Mouse (Mus musculus): ENCODE measurements around the gene Paf1.
"Not testable (repeated sequence)": the region's sequence is repeated elsewhere in the genome, so short reads cannot be mapped to it uniquely, and the experiment has no call there.

Paf1 gene

DNA sequence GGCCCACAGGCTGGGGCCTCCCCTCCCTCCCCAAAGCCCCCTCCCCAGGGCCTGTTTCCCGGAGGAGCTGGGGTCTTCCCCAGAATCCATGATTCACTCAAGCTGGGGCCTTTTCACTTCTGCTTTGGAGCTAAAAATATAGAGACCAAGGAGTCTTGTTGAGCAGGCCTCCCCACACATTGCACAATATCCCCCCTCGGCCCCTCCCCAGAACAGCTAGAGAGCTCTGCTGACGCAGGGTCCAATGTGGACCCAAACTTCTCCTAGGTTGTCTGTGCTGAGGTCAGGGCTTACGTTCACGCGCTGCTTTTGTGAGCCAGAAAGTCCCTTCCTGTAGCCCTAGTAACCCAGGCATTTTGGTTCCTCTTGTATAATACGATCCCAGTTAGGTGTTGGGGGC, 6.7 kb upstream of the Paf1 start:
- DNase-seq: peak; percentile 99

DNA sequence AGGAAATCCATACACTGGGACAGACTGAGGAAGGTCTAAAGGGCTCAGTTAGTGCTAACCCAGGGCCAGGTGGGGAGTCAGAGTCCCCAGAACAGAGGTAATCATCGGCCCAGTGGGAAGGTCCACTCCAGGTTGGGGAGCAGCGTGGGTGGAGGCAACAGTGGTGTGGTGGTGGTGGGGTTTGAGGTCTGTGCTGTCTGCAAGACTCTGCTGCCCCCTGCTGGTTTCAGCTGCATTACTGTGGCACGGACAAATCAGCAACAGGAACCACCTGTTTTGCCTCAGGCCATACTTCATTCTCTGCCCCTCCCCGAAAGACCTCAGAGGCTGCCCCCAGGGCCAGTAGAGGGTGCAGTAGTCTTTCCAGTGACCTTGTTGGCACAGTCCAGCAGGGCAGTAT, 6.3 kb upstream of the Paf1 start:
- peak; percentile 98 for DNase-seq

DNA sequence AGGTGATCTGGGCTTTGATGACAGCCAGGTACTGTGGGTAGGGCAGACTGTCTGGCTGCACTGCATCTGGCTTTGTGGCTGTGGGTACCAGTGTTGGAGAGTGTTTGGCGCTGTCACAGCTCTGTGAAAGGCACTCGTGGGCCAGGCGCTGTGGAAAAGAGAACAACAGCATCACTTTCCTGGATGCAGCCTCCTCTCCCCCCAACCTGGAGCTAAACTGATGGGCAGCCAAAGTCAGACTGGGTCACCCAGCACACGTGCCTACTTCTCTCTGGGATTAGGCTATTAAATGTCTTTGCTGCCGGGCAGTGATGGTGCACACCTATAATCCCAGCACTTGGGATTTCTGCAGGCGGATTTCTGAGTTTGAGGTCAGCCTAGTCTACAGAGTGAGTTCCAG, 5.9 kb upstream of the Paf1 start:
- DNase-seq: peak; percentile 94

DNA sequence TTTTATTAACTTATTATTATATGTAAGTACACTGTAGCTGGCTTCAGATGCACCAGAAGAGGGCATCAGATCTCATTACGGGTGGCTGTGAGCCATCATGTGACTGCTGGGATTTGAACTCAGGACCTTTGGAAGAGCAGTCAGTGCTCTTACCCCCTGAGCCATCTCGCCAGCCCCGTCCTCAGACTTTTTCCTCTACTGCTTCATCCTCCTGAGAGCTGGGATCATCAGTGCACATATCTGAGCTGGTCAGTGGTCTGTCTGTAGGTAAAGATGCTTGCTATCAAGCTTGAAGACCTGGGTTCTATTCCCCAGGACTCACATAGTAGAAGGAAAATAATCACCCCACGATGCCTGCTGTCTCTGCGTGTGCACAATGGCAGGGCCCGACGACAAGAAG, 5.4 kb upstream of the Paf1 start:
- DNase-seq: not testable (repeated sequence)

DNA sequence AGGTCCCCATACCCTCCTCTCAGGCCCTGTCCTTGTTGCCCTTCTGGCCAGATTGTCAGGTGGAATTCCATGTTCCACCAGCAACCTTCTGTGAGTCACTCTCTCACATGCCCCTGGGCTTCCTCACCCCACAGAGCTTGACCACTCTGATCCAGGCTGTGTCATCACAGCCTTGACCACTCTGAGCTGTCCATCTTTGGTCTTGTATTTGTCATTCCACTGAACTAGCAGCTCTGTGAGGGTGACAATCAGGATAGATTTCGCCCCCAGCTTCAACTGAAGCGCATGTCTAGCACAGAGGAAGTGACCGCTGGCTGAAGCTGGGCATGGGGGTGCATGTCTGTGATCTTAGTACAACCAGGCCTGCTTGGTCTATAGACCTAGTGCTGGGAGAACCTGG, 2.4 kb upstream of the Paf1 start:
- no peak for DNase-seq

DNA sequence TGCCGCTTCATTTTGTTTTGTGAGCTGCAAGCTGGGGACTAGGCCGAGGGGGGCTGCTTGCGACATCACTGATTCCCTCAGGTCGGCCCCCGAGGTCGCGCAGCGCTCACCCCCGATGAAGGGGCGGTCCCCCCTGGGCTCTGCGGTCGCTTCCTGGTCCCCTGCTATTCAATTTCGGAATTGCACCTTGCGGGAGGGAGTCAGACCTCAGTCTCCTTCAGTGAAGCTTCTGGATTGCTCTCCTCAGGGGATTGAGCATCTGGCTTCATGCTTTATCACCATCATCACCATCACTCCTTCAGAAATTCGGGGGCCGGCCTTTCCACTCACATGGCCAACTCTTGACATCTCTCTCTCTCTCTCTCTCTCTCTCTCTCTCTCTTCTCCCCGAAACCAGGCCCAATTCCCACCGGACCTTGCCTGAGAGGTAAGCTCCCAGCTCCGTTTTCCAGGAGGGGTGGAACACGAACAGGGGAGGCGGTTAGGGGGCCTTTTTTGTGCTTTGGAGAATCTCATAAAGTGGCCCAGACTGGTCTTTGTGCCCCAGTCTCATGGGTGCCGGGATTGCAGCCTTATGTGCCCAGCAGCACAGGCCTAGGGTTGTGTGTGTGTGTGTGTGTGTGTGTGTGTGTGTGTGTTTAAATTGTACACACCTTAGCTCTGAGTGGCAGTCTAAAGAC, 661 bp downstream of the Paf1 start:
- DNase-seq: peak; percentile 89

DNA sequence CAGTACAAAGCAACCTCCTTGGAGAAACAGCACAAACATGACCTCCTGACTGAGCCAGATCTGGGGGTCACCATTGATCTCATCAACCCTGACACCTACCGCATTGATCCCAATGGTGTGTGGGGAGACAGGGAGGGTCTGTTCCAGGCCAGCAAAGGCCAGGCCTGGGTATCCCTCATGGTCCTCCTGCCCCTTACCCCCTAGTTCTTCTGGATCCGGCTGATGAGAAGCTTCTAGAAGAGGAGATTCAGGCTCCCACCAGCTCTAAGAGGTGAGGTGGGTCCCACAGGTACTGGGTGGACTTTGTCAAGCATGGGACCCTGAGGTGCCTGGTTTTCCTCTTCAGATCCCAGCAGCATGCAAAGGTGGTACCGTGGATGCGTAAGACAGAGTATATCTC, 2.7 kb downstream of the Paf1 start:
- DNase-seq: peak; percentile 89

DNA sequence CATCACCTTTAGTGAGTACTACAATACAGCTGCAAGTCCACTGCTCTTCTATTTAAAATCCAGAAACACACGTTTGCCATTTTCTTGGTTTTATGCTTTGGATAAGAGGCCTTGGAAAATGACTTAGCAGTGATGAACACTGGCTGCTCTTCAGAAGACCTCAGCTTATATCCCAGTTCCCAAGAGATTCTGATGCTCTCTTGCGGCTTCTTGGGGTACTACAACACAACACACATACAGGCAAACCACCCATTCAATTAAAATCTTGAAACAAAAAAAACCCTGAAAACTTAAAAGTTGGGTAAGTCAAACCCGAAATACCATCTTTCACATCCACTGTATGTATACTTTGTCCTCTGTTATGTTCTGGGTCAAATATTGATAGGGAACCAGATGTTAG, 5.2 kb downstream of the Paf1 start:
- DNase-seq: no peak

DNA sequence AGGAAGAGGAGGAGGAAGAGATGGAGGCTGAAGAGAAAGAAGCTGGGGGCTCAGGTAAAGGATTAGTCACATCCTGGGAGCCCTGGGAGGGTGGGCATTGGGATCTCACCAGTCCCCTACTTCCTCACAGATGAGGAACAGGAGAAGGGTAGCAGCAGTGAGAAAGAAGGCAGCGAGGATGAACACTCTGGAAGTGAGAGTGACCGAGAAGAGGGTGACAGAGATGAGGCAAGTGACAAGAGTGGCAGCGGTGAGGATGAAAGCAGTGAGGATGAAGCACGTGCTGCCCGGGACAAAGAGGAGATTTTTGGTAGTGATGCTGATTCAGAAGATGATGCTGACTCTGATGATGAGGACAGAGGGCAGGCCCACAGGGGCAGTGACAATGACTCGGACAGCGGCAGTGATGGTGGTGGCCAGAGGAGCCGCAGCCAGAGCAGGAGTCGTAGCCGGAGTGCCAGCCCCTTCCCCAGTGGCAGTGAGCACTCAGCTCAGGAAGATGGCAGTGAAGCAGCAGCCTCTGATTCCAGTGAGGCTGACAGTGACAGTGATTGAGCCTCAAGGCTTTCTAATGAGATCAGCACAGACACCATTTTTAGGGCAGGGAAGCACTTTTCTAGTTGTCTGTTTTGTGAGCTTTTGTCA, 6.1 kb downstream of the Paf1 start:
- no peak for DNase-seq

DNA sequence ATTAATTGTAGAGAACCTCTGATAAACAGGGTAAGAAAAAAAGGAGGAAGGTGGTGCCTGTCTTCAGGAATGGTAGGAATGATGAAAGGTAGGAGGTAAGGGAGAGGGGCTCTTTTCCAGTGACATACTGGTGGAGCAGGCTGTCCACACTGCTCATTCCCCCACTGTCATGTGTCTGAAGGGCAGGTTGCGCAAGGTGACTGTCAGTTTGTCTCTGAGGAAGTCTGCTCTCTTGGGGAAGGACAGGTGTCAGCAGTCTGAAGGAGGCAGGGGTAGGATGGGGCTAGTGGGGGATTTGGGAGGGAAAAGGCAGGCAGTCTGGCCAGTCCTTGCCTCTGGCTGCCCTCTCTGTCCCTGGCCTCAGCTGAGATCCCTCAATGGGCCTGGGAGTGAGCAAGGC, 8.3 kb downstream of the Paf1 start:
- no peak for DNase-seq

DNA sequence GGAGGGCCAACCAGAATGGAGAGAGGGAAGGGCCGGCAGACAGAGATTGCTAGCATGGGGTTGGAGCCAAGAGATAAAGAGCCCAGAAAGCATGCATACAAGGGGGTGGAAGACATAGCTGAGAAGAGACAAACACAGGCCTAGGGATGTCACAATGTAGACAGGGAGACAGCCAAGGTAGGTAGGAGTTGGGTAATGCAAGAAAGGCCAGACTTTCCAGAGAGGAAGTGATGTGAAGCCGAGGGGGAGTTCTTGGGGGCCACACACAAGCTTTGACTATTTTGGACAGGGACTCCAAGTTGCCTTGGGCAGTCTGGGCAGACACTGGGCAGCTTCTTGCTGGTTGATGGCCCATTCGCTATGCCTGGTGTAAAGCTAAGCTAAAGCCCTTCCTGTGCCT, 9.2 kb downstream of the Paf1 start:
- DNase-seq: no peak

DNA sequence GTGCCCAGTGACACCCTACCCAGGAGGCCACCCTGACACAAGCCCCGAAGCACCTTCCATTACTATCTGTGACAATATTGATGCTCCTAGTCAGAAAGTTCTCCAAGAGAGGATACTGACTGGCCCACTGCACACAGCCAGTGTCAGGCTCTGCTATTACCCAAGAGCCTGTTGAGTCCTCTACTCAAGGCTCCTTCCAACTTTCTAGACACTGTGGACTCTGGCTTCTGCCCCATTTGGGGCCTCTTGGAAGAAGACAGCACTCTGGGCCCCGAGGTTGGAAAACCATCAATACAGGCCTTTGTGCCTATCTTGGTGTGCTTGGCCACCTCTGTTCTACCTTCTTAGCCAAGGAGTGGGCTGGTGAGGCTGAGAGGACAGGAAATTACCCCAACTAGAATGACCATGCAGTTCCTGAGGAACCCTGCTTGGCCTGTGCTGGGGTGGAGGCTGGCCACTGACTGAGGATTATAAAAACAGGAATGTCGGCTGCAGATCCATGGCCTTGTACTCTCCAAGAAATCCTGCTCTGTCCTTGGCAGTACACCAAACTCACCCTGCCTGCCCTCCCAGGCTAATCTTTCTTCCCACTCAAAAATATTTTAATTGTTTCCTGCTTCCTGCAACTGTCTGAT, 18.2 kb downstream of the Paf1 start:
- peak; percentile 99 for DNase-seq

DNA sequence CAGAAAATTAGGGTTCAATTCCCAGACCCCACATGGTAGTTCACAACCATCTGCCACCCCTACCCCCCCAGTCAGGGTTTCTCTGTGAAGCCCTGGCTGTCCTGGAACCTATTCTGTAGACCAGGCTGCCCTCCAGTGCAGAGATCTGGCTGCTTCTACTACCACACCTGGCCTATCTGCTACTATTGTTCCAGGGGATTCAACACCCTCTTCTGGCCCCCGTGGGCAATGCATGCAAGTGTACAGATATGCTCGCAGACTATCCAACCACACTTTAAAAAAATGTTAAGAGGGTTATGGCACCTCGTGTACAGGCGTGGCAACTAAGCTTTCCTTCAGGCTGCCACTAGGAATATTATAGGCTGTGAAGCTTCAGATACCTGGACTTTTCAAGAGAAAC, 20.1 kb downstream of the Paf1 start:
- DNase-seq: no peak

DNA sequence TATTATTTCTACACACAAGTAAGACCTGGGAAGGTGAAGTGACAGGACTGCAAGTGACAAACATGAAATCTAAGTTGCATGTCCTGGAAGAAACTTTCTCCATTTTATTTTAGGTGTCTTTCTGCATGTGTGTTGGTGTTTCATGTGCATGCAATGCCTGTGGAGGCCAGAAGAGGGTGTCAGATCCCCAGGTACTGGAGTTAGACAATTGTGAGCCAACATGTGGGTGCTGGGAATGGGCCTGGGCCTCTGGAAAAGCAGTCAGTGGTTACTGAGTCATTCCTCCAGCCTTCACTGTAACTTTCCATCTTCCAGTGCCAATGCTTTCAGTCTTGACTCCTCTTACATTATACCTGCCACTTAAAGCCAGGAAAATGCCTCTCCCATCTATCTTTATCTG, 24.6 kb downstream of the Paf1 start:
- peak; percentile 83 for DNase-seq

DNA sequence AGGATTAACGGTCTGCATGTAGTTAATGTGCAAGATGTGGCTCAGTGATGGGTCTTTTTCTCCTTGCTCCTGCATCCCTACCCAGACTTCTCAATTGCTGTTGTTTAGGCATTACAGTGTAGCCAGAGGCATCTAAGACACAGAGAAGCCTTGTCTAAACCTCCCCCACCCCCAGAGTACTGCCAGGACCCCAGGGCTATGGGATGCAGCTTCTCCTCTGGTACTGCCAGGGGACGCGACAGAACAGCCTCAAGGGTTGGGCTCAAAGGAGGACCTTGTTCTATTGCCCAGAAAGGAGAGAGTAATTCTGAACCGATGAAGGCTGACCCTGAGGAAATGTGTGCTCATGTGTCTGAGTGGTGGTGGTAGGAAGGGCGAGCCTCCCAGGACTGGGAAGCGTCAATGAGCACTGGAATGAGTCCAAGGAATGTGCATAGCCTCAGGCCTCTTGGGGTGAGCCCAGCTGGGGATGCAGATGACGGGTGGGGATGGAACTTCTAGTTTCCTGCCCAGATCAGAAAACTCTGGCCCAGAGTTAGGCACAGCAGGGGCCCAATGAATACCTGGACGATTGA, 25.4 kb downstream of the Paf1 start:
- peak; percentile 99 for DNase-seq

DNA sequence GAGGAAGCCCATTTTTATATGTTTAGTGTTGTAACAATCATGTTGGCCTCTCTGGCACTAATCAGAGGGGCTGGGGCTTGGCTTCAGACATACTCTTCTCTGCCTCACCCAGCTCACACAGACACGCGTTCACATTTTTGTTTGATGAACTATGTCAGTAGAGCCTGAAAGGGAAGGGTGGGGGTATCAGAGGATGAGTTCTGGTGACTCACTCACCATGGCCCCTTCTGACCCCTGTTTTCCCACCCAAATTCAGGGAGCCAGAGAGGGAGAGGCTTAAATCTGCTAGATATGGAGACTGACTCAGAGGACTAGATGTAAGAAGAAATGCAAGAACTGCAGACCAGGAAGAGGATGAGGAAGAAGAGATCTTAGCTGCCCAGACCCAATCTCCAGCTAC, 26.7 kb downstream of the Paf1 start:
- peak; percentile 90 for DNase-seq

DNA sequence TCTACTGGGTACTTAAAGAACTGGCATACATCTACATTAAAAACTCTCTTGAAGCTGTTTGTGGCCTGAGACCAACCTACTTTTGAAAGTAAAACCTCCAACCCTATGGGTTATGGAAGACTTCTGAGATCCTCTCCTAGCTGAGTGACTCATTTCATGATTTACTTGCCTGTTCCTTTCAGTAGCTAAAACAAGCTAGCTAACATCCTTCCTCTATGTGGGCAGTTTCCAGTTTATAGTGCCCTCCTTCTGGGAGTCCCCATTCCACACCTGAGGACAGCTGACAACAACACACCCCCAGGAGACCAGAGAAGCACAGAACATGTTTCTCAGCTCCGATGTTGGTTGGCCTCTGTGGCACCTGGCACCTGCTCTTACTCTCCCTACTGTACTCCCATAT, 30.3 kb downstream of the Paf1 start:
- DNase-seq: peak; percentile 58

DNA sequence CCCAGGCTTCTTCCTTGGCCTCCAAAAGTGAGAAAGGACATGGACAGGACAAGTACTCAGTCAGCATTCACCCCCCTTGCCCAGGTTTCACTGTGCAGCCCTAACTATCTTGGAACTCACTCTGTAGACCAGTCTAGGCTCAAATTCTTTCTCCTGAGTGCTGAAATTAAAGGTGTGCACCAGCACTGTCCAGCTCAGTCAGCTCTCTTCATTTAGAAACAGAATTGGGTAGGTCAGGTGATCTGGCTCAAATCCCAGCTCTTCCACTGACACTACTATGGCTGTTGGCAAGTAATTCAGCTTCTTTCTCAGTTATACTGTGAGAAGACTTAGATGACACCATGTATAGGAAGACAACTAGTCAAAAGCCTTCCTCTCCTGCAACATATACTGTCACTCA, 35.0 kb downstream of the Paf1 start:
- no peak for DNase-seq

DNA sequence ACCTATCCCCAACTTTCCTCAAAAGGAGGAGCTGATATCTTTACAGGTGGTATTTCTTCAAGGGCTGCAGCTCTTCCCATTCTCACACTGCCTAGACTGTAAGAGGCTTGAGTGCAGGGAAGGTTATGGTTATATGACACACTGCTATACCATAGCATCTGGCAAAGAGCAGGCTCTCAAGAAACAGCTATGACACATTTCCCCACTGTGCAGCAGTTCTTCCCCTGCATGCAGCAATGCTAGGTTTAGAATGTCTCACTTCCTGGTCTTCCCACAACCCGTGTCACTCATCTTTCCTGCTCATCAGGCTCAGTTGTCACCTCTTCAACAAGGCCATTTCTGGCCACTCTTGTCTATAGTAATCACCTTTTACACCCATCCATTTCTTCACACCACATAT, 37.8 kb downstream of the Paf1 start:
- DNase-seq: no peak

DNA sequence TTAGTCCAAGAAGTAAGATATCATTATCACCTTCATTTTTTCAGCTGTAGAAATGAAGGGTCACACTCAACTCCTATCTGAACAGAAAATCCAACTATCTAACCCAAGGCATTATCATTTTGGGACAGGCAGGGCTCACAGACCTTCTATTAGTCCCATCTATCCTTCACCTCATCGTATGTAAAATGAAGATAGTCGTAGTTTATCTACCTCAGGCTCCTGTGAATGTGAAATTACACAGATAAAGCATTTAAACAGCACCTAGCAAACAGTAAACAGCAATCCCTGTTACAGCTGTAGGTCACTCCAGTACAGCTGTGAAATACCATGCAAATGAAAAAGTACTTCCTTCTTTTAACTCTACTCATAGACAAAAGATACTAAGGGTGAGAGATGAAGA, 39.5 kb downstream of the Paf1 start:
- DNase-seq: no peak

DNA sequence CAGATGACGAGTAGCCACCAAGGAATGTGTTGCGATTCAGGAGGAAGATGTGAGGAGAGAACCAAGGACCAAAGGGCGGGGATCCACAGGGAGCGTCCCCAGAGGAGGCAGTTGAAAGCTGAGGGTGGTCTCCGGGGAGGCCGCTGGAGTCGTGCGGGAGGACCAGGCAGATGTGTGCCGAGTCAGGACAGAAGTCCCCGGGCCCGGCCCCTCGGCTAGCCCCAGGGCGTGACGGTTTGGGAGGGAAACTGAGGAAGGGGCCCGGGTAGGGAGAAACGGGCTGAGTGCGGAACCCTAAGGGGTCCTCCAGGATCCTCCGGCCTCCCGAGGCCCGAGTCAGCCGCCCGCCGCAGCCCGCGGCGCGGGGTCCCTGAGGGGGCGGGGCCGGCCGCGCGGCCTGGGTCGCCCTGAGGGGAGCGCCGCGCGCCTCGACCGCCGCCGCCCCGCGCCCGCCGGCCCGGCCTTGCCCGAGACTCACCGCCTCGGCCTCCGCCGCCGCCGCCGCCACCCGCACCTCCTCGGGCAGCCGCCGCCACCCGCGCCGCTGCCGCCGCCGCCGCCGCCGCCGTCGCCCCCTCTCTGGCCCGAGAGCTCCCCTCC, 43.0 kb downstream of the Paf1 start:
- DNase-seq: peak; percentile 97

DNA sequence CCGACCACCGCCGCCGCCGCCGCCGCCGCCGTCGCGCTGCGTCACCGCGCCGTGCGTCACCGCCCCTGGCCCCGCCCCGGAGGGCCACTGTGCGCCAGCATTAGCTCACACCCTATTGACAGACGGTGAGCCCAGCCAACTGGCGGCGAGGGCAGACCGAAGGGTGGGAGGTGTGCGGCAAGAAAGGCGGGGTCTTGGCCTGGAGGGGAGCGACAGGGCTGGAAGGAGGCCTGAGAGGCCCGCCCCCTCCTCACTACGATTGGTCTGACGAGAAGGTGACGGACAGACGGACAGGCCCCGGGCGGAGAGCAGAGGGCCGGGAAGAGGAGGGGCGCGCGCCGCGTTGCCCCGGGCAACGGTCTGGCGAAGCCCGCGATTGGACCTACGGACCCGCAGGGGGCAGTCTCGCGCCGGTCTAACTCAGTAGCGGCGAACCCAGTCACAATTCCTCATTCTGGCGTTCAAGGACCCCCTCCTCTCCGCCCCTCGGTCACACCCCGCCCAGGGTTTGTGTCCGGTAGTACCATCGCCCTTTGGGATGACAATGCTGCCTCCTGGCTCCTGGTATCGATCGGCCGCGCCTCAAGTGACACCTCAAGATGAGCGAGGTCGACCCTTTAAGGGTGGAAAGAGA, 43.6 kb downstream of the Paf1 start:
- peak; percentile 100 for DNase-seq

DNA sequence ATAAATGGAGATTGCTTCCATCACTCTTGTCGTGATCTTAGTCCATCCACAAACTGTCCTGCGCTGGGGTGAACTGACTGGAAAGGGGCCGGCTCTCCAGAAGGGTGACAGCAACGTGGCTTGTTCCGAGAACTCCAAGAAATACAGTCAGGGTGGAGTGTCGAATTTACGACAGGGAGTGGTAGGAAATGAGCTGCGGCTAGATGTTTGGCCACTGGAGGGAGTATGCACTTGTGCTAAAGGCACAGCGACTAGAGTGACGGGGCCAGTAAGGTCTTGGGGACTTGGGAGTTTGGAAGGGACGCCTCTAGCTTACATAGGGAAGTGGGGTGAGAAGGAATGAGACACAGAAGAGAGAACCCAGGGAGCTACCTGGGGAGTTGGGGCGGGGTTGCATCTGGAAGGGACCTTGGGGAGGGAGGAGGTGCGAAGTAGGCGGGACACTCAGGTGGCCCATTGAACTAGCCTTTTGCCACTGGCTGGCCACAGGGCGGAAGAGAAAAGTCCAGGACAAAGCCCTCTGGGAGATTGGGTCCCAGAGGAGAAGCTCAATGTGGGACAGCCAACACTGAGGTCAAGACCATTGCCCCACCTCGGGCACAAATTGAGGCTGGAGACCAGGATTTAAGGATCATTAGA, 44.3 kb downstream of the Paf1 start, which contains the start of gene Gmfg:
Gene Gmfg, plus strand, starts transcription at position 516 of the 639 bp plus-strand sequence.
- peak; percentile 99 for DNase-seq
